Mouse (Mus musculus) mature B cell (primary cell): ENCODE measurements around the gene Kcnj4.

ENCODE experiments used
- in situ Hi-C: fragments of 300-500 bp; cut with MboI; formaldehyde crosslinking; loops from 2 replicates; pipeline ENCODE4 v1.14.3; 2019

Gene Kcnj4

GRCm38 (mm10) chr15:79455106-79455810, 49.8 kb downstream of the Kcnj4 start, which contains the start of gene Csnk1e:
Gene Csnk1e, minus strand, starts transcription at chr15:79455566.
- in situ Hi-C loops: no loop called here

- in situ Hi-C loops: no loop called here
These were observed 51.2 kb downstream of the Kcnj4 start for GRCm38 (mm10) chr15:79453831-79454230.

DNA sequence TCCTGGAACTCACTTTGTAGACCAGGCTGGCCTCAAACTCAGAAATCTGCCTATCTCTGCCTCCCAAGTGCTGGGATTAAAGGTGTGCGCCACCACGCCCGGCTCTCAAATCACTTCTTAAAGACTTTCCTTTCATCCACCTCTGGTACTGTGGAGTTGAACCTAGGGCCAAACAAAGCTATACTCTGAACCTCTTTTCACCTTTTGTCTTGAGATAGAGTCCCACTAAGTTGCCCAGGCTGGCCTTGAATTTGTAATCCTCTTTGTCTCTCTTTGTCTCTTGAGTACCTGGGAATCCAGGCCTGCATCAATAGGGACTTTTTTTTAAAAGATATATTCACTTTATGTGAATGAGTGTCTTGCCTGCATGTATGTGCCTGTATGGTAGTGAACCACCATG, 57.0 kb downstream of the Kcnj4 start:
- in situ Hi-C loops: no loop called here

- in situ Hi-C loops: no loop called here
These were observed 59.0 kb downstream of the Kcnj4 start for GRCm38 (mm10) chr15:79445786-79446654.

DNA sequence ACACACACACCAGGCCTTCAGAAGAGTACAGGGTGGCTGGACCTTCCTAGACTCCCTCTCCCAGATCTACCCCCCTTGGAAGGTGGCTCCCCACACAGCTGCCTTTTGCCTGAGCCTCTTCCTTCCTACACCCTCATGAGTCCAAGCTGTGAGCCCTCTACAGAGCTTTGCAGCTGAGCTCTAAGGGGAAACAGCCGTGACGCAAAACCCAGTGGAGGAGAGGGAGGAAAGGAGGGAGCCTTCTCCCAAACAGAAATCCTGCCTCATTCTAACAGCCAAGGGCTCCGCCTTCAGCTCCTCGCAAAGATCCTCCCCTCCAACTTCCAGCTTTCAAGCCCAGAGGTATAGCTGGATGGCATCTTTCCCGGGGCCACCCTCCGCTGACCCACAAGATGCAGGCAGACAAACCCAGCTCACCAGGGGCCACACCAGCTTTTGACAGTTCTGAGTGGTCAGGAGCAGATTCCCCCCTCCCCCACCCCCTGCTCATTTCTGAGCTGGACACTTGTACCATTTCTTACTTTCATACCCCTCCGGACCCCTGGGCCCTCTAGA, 61.1 kb downstream of the Kcnj4 start:
- in situ Hi-C loops: no loop called here

DNA sequence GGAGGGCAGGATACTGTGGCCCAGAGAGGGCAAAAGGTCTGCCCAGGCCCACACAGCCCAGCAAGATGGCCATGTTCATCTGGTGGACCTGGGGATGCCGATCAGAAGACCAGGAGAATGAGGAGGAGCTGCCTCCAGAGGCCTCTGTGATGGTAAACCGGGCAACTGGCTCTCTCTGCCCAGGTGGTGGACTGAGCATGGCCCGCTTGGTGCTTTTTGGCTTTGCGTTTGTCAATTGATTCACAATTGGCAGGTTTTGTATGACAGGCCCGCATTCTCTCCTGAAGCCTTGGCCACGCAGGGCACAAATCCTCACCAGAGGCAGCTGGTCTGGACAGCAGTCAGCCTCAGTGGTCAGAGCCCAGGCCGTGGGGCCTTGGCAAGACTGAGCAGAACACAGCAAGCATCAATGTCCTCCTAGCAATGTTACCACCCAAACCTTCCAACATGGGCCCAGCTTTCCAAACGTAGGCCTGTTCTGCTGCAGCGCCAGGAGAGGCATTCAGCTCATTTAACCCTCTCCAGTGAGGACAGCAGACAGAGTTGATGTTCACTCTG, 62.0 kb downstream of the Kcnj4 start:
- in situ Hi-C loops: no loop called here

DNA sequence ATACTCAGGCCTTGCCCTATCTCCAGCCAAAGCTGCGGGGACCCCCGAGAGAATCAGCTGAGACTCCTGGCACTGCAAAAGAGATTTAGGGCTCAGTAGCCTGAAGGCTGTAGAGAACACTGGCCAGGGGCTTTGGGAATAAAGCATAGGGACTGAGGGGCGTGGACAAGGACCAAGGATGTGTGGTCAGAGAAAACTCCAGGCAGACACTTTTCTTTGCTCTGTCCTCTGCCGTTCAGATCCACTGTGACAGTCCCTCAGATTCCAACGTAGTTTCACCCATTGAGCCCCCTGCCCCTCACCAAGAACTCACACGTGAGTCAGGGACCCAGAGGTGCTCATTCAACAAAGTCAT, 62.8 kb downstream of the Kcnj4 start:
- in situ Hi-C loops: no loop called here

DNA sequence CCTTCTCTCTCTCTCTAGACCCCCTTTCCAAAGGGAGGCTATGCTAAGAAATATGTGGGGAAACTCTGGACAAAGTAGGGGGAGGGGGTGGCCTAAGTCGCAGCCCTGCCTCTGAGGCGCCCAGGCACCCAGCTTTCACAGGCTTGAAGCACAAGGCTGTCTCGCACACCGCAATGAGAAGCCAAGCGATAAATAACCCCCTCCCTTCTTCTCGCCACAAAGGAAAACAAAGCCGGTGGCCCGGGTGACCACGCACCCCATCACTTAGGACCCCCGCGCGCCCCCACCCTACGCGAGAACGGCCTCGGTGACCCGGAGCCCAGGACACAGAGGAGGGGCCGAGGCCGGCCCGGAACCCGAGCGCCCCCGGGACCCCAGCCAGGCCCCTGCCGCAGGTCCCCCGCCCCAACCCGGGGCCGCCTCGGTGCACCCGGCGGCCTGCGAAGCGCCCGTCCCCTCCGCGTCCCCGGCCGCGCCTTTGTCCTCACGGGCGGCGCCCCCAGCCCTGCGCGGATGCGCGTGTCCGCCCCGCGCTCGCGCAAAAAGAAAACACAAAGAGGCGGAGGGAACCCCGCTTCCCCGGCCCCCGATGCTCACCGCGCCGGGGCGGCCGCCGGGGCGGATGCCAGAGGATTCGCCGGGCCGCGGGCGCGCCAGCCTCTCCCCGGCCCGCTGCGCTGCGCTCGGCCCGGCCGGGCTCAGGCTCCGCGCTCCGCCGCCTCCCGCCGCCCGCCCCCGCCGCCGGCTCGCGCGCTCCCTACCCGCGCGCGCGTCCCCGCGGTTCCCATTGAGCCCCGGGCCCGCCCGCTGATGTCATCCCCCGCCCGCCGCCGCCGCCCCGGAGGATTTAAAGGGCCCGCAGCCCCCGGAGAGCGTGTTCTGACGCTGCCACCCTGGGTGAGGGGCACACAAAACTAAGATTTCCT, 63.4 kb downstream of the Kcnj4 start:
- in situ Hi-C loops: no loop called here

DNA sequence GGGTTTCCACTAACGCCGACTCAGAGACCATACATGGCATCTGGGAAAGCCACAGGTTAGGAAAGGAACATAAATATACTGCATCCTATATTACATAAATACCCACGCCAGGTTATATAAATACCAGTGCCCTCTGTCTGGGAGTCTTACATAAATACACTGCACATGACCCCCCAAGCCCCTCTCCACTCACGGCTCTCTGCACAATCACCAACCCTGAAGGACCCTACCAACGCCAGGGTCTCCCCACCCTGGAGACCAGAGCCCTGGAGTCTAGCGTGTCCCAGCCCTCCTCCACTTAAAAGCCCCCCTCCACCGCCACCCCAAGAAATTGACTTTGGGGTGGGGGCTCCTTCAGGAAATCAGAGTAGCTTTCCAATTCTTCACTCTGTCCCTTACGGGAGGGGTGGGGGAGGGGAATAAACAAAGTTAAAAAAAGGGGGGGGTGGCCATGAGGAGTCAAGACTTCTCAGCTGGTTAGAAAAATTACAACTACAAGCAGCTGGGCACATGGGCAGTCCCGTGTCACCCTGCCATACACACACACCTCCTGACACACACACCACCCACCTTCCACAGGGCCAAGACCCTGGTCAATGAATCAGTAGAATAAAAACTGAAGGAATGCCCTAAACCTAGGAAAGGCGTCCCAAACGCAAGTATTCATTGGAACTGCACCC, 64.2 kb downstream of the Kcnj4 start:
- in situ Hi-C loops: no loop called here

- in situ Hi-C loops: no loop called here
These were observed 64.8 kb downstream of the Kcnj4 start for GRCm38 (mm10) chr15:79440223-79440622.

GRCm38 (mm10) chr15:79439386-79439785, 65.7 kb downstream of the Kcnj4 start:
- in situ Hi-C loops: no loop called here

GRCm38 (mm10) chr15:79438816-79439215, 66.2 kb downstream of the Kcnj4 start:
- in situ Hi-C loops: no loop called here

DNA sequence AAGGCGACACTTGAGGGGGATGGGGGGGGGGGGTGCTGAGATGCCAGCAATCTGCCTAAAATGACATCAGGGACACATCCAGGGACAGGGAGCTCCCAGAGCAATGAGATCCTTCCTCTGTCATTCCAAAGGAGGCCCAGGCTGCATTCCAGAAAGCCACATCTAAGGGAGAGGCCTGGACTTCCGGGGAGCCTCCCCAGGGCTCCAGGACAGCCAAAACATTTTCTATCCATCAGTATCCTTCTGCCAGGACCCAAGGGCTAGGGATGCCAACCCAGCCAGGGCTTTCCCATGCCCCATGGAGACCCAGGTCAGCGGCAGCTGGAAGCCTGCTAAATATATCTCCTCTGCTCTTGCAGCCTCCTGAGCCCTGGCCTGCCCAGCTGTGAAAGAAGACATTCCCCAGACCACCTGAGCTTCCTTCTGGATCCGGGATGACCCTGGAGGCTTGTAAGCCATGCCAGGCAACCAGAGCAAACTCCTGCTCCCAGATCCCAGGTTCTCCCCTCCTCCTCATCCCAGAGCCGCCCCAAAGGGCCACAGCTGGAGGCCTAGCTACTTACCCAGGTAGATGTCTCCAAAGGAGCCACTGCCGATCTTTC, 66.7 kb downstream of the Kcnj4 start:
- in situ Hi-C loops: no loop called here

GRCm38 (mm10) chr15:79437541-79438208, 67.4 kb downstream of the Kcnj4 start:
- in situ Hi-C loops: no loop called here

DNA sequence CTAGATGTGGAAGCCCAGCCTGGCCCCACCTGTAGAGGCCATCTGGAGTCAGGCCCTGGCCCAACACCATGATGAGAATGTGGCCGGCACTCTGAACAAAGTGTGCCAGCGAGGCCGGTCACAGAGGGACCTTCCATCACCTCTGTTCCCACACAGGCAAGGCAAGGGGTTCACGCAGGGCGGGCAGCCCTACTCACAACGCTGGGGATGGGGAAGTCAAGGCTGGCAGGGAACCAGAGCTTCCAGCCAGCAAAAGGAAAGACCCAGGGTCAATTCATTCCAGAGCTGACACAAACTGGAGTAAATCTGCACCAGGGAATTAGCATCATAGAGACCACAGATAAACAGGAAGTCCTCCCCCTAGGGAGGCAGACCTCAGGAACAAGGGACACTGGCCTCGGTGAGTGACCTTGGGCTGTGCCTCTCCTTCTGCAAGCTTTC, 68.5 kb downstream of the Kcnj4 start:
- in situ Hi-C loops: no loop called here

DNA sequence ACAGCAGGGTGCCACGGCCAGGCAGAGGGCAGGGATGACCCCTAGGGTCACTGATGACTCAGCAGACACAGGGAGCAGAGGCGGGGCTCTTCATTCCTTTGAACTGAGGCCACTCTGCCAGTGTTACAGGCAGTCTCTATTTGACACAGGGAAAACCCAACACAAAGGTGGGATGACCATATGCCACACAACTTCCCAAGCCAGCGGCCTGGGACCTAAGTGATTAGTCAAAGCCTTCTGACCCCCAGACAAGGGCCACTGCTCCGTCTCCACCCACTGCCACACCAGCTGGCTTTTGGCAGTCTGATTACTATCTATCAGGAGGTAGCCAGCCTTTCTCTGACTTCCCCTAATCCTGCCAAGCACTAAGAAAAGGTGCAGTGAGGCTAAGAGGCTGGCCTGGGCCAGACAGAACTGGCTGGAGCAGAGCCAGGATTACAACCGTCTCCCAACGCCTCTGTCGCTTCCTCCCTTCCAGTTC, 69.8 kb downstream of the Kcnj4 start:
- in situ Hi-C loops: no loop called here
